Mouse (Mus musculus) hindbrain, embryonic 13.5 days (tissue): ENCODE data around the gene Ahctf1. TPM values are rescaled to one million over a fixed set of nuclear protein-coding genes. Genes with fewer than 3 reads are reported as not detected.

Experiments used
- polyA plus RNA-seq: library from polyadenylated mRNA; unstranded; fragments of >200 nt; fragmentation: Nextera tagmentation; extraction: Ambion mirVana; gene quantifications from 2 replicates; pipeline ENCODE4 v1.2.1, GENCODE M21; 2015

Gene Ahctf1
- polyA plus RNA-seq, 1 experiment from 2014 or later, result 17.0 TPM

Other genes starting within 250 kb of the Ahctf1 start
- gene Sccpdh, start 135.5 kb downstream of the Ahctf1 start, polyA plus RNA-seq, result 142 and 147 TPM in 2 replicates
- not detected in 2 replicates for gene Kif28, start 58.4 kb downstream of the Ahctf1 start, polyA plus RNA-seq
- not detected in 2 replicates for gene Gm10518, start 304 bp downstream of the Ahctf1 start, polyA plus RNA-seq
- gene Cdc42bpa, start 156.8 kb upstream of the Ahctf1 start, polyA plus RNA-seq, result 23.5 and 26.0 TPM in 2 replicates